Mouse (Mus musculus): ENCODE data around the gene Entpd7.

GRCm38 (mm10) chr19:43750008-43750407 is 60.5 kb downstream of the Entpd7 start:
- no peak for TF ChIP-seq GATA1 (IDR thresholded peaks at IDR 0.05; ENCODE audit: borderline replicate concordance, low read length)
- no peak for TF ChIP-seq FLI1 (IDR thresholded peaks at IDR 0.05; ENCODE audit: low read length)
